Mouse (Mus musculus): ENCODE measurements at regions not wholly inside any gene's neighbourhood (a gene's known extent, or its start where the extent isn't known, plus 50 kb on each side); places are given as distances from the start of the nearest gene placed in this dataset.

- TF ChIP-seq CTCF (IDR thresholded peaks at IDR 0.05; ENCODE audit: low read depth, low read length) = no peak
- no peak for TF ChIP-seq POLR2A (IDR thresholded peaks at IDR 0.05; ENCODE audit: extremely low read depth, insufficient read depth, low read length)
Measured at GRCm38 (mm10) chr1:90440638-90441037, 162.1 kb upstream of the Cops8 start.

Data from liver, adult 2 months (tissue).